Mouse (Mus musculus): ENCODE data around the gene Pla2g6.

- TF ChIP-seq POLR2A (IDR thresholded peaks at IDR 0.05; ENCODE audit: low read depth, low read length) (no peak), CTCF (IDR thresholded peaks at IDR 0.05; ENCODE audit: borderline replicate concordance, insufficient read depth, low read length) (no peak)
These were observed 59.7 kb downstream of the Pla2g6 start for GRCm38 (mm10) chr15:79268521-79268920.

Measured in embryonic fibroblast, embryonic 13.5 days (primary cell).